Mouse (Mus musculus) embryonic facial prominence, embryonic 10.5 days (tissue): ENCODE results near the gene Klf7. TPM values are rescaled to one million over a fixed set of nuclear protein-coding genes. Genes with fewer than 3 reads are reported as not detected.

Experiments used
- DNase-seq: peaks from one replicate; pipeline ENCODE4 v3.0.0-alpha.2; 2017; ENCODE audit warnings: low spot score
- H3K27ac ChIP-seq: fragments of 300-500 bp; sonication (generic); replicated peaks from 2 replicates; pipeline ENCODE4 v1.5.1; 2016; ENCODE audit warnings: mild to moderate bottlenecking
- H3K27me3 ChIP-seq: fragments of 300-500 bp; sonication (generic); replicated peaks from 2 replicates; pipeline ENCODE4 v1.6.1; 2016; ENCODE audit warnings: low read depth, mild to moderate bottlenecking; ENCODE audit not compliant: poor library complexity, severe bottlenecking
- H3K36me3 ChIP-seq: fragments of 300-500 bp; sonication (generic); replicated peaks from 2 replicates; pipeline ENCODE4 v1.6.1; 2016; ENCODE audit warnings: mild to moderate bottlenecking, moderate library complexity
- H3K4me1 ChIP-seq: fragments of 300-500 bp; sonication (generic); 2 replicates; pipeline ENCODE4 v1.6.1; 2016
- H3K4me3 ChIP-seq: fragments of 300-500 bp; sonication (generic); 2 replicates; pipeline ENCODE4 v1.5.1; 2016; ENCODE audit warnings: mild to moderate bottlenecking, moderate library complexity
- H3K9me3 ChIP-seq: fragments of 300-500 bp; sonication (generic); 2 replicates; pipeline ENCODE4 v1.6.1; 2016; ENCODE audit warnings: mild to moderate bottlenecking
- WGBS: fragments of 180-500 bp; shearing (Covaris S2); methylation state at CpG from one replicate; pipeline ENCODE4 v1.1.7; 2016; 5-methylcytosine and 5-hydroxymethylcytosine counted together
- polyA plus RNA-seq: library from polyadenylated mRNA; unstranded; fragments of >200 nt; fragmentation: Nextera tagmentation; extraction: Ambion mirVana; gene quantifications from 2 replicates; pipeline ENCODE4 v1.2.1, GENCODE M21; 2016

Gene Klf7
- polyA plus RNA-seq = 14.8 and 15.2 TPM in 2 replicates

DNA sequence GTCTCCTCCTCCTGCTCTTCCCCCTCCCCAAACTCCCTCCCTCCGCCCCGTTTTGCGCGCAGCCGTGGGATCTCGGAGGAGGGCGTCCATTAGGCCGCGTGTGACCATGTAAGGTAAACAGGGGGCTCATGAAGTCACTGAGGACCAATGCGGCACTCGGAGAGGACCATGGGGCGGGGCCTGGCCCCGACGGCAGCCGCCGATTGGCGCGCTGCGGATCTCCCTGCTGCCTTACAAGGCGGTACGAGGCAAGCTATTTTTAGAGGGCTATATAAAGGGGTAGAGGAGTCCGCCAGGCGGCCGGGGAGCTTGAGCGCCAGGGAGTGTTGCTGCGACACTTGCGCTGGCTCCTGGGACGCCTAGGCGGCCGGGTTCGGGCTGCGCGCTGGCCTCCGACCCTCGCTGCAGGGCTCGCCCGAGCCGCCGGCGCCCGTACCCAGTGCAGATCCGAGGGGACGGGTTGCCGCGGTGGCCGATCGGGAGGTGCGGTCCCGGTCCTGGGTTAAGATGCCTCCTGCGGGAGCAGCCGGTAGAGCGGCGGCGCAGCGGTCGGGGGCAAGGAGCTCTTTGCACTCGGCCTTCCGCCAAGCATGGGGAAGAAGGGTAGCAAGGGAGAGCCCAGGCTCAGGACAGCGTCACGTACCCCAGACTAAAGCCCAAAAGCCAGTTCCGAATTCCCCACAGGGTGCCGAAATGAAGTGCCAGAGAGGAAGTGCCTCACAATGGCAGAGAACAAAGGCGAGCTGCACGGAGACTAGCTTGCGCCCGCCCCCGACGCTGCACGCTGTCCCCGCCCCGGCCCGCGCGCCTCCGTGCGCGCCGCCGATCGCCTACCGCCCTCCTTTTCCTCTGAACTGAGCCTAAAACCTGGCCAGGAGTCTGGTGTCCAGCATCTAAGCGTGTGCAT lies at the start of gene Klf7:
TSS of gene Klf7 (minus strand) at position 724 of the 907 bp plus-strand sequence.
- Histone ChIP-seq H3K27me3 (no peaks in the 10 kb centered on the region), H3K4me1 (peaks cover 33% of the 10 kb centered on the region), H3K4me3 (peak within 1 kb of the TSS; percentile 86), H3K27ac (peak within 1 kb of the TSS; percentile 100), H3K9me3 (no peaks in the 10 kb centered on the region), H3K36me3 (no peaks in the 10 kb centered on the region)
- WGBS = under 1% methylated on average over 82 of the region's 82 CpGs
- DNase-seq = peak; percentile 98

DNA sequence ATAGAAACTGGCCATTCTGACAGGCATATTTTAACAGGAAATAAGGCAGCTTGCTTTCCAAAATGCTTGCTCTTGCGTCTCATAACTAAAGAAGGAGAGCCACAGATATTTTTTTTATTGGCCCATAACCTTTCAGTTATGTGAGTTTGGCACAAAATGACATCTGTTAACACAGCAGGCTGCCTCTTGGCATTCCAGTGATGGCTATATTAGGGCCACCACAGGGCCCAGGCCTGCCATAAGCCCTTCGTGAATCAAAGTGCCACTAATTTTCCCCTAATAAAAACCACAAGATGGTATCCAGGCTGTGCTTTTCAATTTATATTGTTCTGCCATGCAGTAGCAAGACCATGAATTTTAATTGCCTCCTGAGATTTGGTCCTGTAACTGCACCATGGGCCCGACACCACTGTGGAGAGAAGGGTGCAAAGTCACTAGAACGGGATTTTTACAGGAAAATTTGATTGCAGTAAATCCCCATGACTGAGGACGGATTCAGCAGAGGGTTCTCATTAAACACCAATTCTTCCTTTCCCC lies 42.5 kb upstream of the Klf7 start:
- WGBS = 79% methylated on average over 5 of the region's 5 CpGs
- Histone ChIP-seq H3K4me1 (no peaks in the 10 kb centered on the region), H3K4me3 (no peak overlapping the region), H3K27ac (no peak overlapping the region), H3K36me3 (no peaks in the 10 kb centered on the region), H3K9me3 (no peaks in the 10 kb centered on the region), H3K27me3 (no peaks in the 10 kb centered on the region)
- no peak for DNase-seq

DNA sequence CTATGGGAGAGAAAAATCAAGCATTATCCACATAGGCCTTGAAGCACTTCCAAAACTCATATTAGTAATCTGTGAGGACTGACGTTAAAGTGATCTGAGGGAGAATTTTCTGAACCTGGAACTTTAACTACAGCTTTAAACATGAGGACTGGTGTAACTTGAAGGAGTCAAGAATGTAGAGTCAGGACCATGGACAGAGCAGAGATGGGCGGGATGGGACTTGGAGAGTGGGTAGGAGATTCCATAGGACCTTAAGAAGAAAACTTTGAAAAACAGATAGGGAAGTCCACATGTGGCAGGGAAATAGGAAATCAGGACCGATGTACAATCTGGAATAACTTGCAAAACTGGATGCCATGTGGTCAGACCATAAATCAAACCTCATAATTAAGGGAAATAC lies 36.7 kb upstream of the Klf7 start:
- 59% methylated on average over 3 of the region's 3 CpGs for WGBS
- Histone ChIP-seq H3K27me3 (no peaks in the 10 kb centered on the region), H3K4me3 (no peak overlapping the region), H3K27ac (no peak overlapping the region), H3K9me3 (no peaks in the 10 kb centered on the region), H3K36me3 (no peaks in the 10 kb centered on the region), H3K4me1 (no peaks in the 10 kb centered on the region)
- peak; percentile 51 for DNase-seq

DNA sequence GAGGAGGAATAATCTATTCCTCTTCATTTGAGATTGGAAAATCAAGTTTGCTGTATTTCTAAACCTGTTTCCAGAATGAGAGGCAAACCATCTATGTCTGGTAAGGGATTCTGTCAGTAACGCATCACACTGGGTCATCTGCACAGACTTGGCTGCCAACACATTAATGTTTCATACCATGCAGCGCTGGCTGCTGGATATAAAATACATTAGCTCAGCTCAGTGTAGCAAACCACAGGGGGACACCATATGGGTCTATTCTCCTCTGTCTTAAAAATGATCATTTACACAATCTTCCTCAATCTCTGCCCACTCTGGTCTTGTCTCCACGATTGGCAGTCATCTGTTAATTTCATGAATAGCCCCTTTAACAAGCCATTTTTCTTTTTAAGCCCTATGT lies 27.1 kb upstream of the Klf7 start:
- no peaks in the 10 kb centered on the region for H3K36me3 ChIP-seq
- 94% methylated on average over 3 of the region's 3 CpGs for WGBS

DNA sequence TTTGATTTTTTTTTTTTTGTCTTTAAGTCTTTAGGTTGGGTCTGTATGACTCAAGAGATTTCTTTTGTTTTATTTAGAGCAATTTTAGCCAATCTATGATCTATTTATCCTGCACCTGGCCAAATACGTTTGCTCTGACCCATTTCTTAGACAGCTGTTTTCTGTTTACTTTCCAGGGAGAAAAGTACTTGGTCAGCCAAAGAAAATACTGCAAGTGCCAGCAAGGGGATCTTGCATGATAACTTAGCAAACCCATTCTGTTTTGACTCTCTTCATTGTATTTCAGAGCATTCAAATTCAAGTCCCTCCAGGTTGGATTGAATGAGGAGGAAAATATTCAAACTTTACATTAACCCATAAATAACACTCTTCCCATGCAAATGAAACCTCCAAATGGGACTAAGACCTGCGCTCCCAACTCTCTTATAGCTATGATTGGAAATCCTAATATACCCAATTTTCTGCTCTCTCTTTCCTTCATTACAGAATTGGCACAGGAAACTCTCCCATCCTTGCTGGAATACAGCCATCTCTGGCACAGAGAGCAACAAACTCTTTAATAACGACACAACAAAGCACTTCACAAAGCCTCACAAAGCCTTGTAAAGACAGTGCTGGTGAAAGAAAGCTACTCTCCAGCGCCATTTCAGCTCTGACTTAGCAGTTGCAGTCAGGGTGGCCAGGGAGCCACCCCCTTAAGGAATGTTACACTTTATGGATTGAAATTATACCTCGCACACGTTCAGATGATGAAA lies 20.8 kb upstream of the Klf7 start:
- Histone ChIP-seq H3K27me3 (no peaks in the 10 kb centered on the region), H3K36me3 (no peaks in the 10 kb centered on the region), H3K4me1 (no peaks in the 10 kb centered on the region), H3K4me3 (no peak overlapping the region), H3K27ac (no peak overlapping the region), H3K9me3 (no peaks in the 10 kb centered on the region)
- WGBS = 63% methylated on average over 6 of the region's 6 CpGs
- DNase-seq = no peak

More for the DNA sequence above, 27.1 kb upstream of the Klf7 start:
- no peak for DNase-seq
- no peak overlapping the region for H3K27ac ChIP-seq
- H3K4me1 ChIP-seq = no peaks in the 10 kb centered on the region
- H3K27me3 ChIP-seq = no peaks in the 10 kb centered on the region
- no peaks in the 10 kb centered on the region for H3K9me3 ChIP-seq
- no peak overlapping the region for H3K4me3 ChIP-seq

DNA sequence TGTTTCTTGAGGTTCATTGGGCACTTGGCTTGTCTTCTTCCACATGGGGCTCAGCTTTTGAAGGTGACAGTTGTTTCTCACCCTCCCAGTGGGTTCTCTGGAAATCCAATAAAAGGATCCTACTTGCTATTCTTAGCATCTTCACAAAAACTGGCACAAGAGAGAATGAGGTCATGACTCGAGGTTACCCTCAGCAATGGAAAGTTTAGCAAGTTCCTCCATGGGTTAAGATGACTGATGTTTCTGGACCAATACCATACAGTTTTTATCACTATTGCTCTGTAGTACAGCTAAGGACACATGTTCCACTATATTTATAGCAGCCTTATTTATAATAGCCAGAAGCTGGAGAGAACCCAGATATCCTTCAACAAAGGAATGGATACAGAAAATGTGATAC lies 12.4 kb upstream of the Klf7 start:
- Histone ChIP-seq H3K4me3 (no peak overlapping the region), H3K27me3 (no peaks in the 10 kb centered on the region), H3K4me1 (no peaks in the 10 kb centered on the region), H3K36me3 (no peaks in the 10 kb centered on the region), H3K9me3 (no peaks in the 10 kb centered on the region), H3K27ac (no peak overlapping the region)
- no peak for DNase-seq
- 82% methylated on average over 1 of the region's 1 CpGs for WGBS

DNA sequence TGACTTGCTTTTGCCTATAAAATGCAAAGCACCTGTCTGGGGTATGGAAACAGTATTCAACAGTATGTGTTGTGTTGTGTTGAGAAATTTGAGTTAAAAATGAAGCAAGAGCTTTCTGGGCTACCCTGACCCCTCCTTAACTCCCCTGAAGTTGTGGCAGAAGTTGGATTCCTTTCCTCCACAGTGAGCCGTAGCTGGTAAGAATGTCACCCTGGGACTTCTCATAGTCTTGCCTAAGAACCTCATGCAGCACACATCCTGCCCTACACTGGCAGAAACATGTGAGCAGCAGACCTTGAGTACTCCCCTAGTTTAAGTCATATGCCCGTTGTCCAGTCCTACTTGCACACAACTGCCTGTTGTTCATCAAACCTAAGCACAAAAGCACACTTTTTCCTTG lies 4.7 kb upstream of the Klf7 start:
- H3K4me1 ChIP-seq = peaks cover 5% of the 10 kb centered on the region

DNA sequence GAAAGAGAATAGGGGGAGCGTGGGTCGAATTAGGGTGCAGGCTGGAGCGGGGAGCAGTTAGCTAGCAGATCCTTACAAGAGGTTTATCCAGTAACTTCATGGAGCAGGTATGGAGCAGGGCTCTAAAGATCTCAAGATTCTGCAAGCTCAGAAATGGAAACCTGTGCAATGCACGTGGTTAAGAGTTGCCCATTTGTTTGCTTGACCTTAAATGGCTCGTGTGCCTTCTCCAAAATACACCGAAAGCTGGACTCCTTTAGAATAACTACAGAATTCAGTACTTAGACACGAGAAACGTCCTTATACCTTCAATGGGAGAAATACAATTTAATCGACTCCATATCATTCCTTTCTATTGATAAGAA lies 366 bp upstream of the Klf7 start:
- peak overlapping the region; percentile 100 for H3K27ac ChIP-seq
- H3K36me3 ChIP-seq = no peaks in the 10 kb centered on the region
- no peak for DNase-seq
- H3K27me3 ChIP-seq = no peaks in the 10 kb centered on the region
- H3K4me1 ChIP-seq = peaks cover 33% of the 10 kb centered on the region
- peak overlapping the region; percentile 86 for H3K4me3 ChIP-seq
- 22% methylated on average over 9 of the region's 9 CpGs for WGBS
- no peaks in the 10 kb centered on the region for H3K9me3 ChIP-seq

More for the DNA sequence above, 4.7 kb upstream of the Klf7 start:
- Histone ChIP-seq H3K27ac (no peak overlapping the region), H3K27me3 (no peaks in the 10 kb centered on the region), H3K4me3 (no peak overlapping the region), H3K36me3 (no peaks in the 10 kb centered on the region), H3K9me3 (no peaks in the 10 kb centered on the region)
- 79% methylated on average over 2 of the region's 2 CpGs for WGBS
- DNase-seq = no peak

DNA sequence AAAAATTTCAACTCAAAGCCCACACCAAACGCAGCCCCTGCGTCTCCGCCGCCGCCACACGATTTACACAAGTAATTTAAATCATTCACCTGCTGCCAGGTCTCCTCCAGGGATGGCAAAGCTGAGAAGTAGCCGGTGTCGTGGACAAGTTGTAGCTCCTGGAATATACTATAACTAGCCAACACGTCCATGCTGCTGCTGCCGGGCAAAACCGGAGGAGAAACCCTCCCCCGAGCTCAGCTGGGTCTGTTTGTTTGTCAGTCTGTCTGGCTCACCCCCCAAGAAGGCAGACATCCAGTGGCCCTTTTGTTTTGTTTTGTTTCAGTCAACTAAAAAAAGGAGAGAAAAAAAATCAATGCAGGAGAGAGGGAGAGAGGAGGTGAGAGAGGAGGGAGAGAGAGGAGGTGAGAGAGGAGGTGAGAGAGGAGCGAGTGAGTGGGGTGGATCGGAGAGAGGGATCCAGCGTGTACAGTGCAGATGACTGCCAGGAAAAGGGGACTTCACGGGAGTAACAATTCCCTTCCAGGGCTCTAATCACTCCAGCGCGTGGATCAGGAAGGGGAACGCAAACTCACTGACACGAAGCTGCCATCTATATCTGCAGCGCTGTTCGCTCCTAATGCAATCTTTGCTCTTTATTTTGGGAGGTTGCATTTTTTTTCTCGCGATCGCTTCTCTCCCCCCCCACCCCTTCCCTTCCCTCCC lies 1.1 kb downstream of the Klf7 start:
- Histone ChIP-seq H3K4me3 (peak overlapping the region; percentile 86), H3K4me1 (peaks cover 36% of the 10 kb centered on the region), H3K27ac (peak overlapping the region; percentile 100), H3K27me3 (no peaks in the 10 kb centered on the region), H3K9me3 (no peaks in the 10 kb centered on the region), H3K36me3 (no peaks in the 10 kb centered on the region)
- DNase-seq = peak; percentile 63
- WGBS = 0% methylated on average over 25 of the region's 25 CpGs

DNA sequence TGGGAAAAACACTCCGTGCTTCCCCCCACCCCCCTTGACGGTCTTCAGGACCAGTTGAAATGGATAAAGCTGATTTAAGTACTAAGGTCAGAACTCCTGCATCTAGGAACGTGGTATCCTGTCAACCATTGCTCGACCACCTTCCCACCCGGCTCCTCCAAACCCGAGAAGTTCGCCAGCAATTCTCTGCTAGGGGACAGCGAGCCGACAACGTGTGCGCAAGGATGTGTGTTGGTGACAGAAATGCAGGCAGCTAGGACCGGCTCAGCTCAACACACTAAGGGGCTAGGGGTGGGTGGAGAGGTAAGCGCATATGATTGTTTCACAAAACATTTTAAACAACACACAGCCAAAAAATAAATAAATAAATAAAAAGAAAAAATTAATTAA lies 1.7 kb downstream of the Klf7 start:
- H3K9me3 ChIP-seq = no peaks in the 10 kb centered on the region
- H3K27me3 ChIP-seq = no peaks in the 10 kb centered on the region
- peaks cover 42% of the 10 kb centered on the region for H3K4me1 ChIP-seq
- H3K36me3 ChIP-seq = no peaks in the 10 kb centered on the region
- peak overlapping the region; percentile 100 for H3K27ac ChIP-seq
- under 1% methylated on average over 13 of the region's 13 CpGs for WGBS
- H3K4me3 ChIP-seq = peak overlapping the region; percentile 86
- DNase-seq = peak; percentile 50

DNA sequence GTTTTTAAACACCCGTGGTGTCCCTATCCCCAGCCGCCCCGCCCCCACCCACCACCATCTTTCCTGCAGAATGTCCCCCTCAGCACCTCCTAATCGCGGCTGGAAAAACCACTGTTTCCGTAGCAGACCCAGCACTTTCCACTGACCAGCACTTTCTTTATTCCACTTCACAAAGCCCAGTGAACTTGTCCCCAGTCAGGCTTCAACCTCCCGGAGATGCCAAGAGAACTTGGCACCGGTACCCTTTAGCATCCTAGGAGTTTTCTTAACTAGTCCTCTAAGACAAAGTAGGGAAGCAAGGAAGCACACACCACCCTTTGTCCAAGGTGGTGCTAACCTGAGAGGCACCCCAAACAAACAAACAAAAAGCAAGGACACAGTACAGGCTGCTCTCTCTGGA lies 2.2 kb downstream of the Klf7 start:
- peak overlapping the region; percentile 100 for H3K27ac ChIP-seq
- DNase-seq = peak; percentile 43
- no peaks in the 10 kb centered on the region for H3K36me3 ChIP-seq
- H3K4me3 ChIP-seq = peak overlapping the region; percentile 86
- H3K27me3 ChIP-seq = no peaks in the 10 kb centered on the region
- no peaks in the 10 kb centered on the region for H3K9me3 ChIP-seq
- H3K4me1 ChIP-seq = peaks cover 42% of the 10 kb centered on the region
- 2% methylated on average over 8 of the region's 8 CpGs for WGBS

DNA sequence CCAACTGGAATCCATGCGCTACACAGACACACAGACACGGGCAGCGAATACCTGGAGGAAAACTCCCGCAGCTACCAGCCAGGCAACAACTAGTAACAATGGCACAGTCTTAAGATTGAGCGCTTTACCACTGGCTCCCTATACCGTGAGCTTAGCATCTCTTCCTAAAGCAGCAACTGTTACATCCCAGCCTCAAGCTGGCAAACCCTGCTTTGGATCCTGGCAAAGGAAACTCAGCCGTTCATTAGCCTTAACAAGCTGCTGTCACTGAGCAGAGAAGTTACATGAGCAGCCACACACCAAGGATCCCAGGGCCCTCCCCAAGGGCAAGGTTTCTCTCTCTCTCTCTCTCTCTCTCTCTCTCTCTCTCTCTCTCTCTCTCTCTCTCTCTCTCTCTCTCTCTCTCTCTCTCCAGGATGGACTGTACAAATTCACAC lies 2.7 kb downstream of the Klf7 start:
- no peaks in the 10 kb centered on the region for H3K9me3 ChIP-seq
- no peaks in the 10 kb centered on the region for H3K27me3 ChIP-seq
- peak overlapping the region; percentile 100 for H3K27ac ChIP-seq
- peak overlapping the region; percentile 86 for H3K4me3 ChIP-seq
- 9% methylated on average over 7 of the region's 7 CpGs for WGBS
- no peaks in the 10 kb centered on the region for H3K36me3 ChIP-seq
- peak; percentile 42 for DNase-seq
- peaks cover 42% of the 10 kb centered on the region for H3K4me1 ChIP-seq
